Mouse (Mus musculus) lung, adult 2 months (tissue): ENCODE results near the gene Ubn1. TPM values are rescaled to one million over a fixed set of nuclear protein-coding genes. Genes with fewer than 3 reads are reported as not detected.

Experiments
- DNase-seq: peaks from one replicate; pipeline ENCODE4 v3.0.0; 2022
- H3K4me1 ChIP-seq: fragments of 200-500 bp; 2 replicates; pipeline ENCODE4 v1.6.1; 2011; ENCODE audit warnings: low read length; ENCODE audit not compliant: control insufficient read depth, insufficient read depth
- H3K4me3 ChIP-seq: fragments of 200-500 bp; replicated peaks from 2 replicates; pipeline ENCODE3; 2011; ENCODE audit warnings: low read depth, mild to moderate bottlenecking, control low read depth, low read length; ENCODE audit errors: extremely low read depth
- CTCF ChIP-seq: fragments of 200-500 bp; IDR thresholded peaks from 2 replicates; pipeline ENCODE4 v1.5.1; 2011; ENCODE audit warnings: mild to moderate bottlenecking, low read length, control low read depth; ENCODE audit not compliant: insufficient read depth
- POLR2A ChIP-seq: fragments of 200-500 bp; IDR thresholded peaks from 2 replicates; pipeline ENCODE4 v1.6.1; 2011; ENCODE audit warnings: low read depth, mild to moderate bottlenecking, control low read depth, low read length, borderline replicate concordance; ENCODE audit errors: extremely low read depth
- WGBS: fragments of 180-500 bp; shearing (Covaris S2); methylation state at CpG from one replicate; pipeline ENCODE4 v1.1.7; 2018; 5-methylcytosine and 5-hydroxymethylcytosine counted together
- polyA plus RNA-seq: library from polyadenylated mRNA; depleted of rRNA; stranded (reverse); fragments of >200 nt; gene quantifications from 2 replicates; pipeline ENCODE4 v1.2.3, GENCODE M21; 2012

Gene Ubn1
- polyA plus RNA-seq, 1 experiment = 46.2 TPM

DNA sequence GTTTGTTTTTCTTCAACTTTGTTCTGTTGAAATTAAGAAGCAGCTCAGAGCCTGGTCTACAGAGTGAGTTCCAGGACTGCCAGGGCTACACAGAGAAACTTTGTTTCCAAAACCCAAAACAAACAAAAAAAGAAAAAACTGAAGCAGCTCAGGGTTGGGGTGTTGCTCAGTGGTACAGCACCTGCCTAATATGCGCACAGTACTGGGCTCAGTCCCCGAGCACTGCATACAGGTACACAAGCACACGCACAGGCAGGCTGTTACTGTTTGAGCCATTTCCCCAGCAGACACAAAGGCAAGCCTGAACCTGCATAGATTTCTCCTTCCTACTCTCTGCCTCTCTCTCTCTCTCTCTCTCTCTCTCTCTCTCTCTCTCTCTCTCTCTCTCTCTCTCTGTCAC lies 61.2 kb downstream of the Ubn1 start:
- no peaks in the 10 kb centered on the region for H3K4me1 ChIP-seq
- no peak for TF ChIP-seq CTCF
- no peak for TF ChIP-seq POLR2A
- WGBS = 86% methylated on average over 3 of the region's 3 CpGs

DNA sequence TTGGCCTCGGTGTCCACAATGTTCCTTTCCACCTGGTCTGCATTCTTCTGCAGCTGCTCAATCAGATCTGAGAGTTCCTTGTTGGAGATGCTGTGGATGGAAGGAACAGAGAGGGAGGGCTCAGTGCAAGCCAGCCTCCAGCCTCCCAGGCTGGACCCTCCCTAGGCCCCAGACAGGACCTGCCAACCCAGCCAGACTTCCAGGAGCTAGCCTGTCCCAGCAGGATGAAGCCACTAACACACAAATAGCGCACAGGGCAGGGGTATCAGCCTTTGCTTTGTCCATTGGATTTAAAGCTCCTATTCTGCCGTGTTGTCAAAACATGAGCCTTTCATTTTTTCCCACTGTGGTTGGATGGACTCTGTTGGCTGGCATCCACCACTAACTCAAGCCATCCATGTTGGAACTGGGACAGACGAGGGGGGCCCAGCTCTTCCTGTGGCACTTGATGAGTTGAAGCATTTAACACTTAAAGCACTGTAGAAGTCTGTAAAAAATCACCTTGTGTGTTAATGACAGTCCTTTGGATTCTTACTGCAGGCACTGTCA lies 63.2 kb downstream of the Ubn1 start:
- Histone ChIP-seq H3K4me3 (no peak overlapping the region), H3K4me1 (no peaks in the 10 kb centered on the region)
- DNase-seq = no peak
- WGBS = 41% methylated on average over 4 of the region's 4 CpGs
- TF ChIP-seq POLR2A (no peak), CTCF (no peak)

More for the DNA sequence above, 61.2 kb downstream of the Ubn1 start:
- no peak for DNase-seq
- H3K4me3 ChIP-seq = no peak overlapping the region

DNA sequence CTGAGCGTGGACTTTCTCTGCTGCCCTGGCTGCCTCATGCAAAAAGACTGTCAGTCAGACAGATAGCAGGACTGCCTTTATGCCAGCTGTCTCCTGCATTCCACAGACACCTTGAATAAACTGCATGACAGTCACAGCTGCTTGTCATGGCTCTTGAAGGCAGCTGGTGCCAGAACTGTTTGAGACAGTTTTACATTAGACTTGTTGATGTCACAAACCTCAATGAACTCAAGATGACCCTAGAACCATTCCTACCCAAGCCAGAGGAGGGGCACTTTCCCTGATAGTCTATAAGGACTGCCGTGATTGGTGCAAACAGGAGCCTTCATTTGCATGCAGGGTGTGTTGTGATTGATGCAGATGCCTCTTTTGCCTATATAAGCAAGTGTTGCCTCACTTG lies 63.7 kb downstream of the Ubn1 start:
- TF ChIP-seq POLR2A (no peak), CTCF (no peak)
- Histone ChIP-seq H3K4me3 (no peak overlapping the region), H3K4me1 (no peaks in the 10 kb centered on the region)
- 62% methylated on average over 2 of the region's 2 CpGs for WGBS
- DNase-seq = no peak

DNA sequence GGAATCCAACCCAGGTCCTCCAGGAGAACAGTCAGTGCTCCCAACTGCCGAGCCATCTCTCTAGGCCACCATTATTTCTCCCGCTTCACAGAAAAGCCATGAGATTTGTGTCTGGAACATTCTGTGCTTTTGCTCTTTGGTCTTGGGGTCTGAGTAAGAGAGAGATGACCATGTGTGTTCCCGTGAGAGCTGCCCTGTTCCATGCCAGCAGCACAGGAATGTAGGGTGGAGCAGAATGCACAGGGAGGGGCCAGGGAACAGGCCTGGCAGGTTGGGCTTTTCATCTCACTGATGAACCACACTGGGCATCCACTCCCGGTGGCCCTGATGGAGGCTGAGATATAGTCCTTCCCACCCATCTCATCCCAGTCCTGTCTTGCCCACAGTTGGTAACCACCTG lies 69.5 kb downstream of the Ubn1 start:
- no peak for DNase-seq
- H3K4me1 ChIP-seq = no peaks in the 10 kb centered on the region
- TF ChIP-seq POLR2A (no peak), CTCF (no peak)
- no peak overlapping the region for H3K4me3 ChIP-seq
- 63% methylated on average over 4 of the region's 4 CpGs for WGBS

DNA sequence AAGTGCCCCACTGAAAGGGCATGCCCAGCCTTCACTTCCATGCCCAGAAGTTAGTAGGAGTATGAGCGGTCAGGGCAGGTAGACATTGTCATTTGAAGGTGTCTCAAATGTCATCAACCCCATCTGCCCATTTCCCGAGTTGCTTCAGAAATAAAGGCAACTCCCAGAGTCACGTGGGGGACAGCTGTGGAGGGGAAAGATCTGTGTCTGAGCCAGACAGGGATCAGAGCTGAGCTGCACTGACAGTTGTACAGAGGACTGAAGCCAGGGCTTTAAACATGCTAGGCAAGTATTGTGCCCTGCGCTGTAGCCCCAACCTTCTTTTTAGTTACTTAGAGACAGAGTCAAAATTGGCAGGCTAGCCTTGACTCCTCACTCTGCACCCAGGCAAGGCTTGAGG lies 70.0 kb downstream of the Ubn1 start:
- Histone ChIP-seq H3K4me3 (no peak overlapping the region), H3K4me1 (no peaks in the 10 kb centered on the region)
- DNase-seq = no peak
- 60% methylated on average over 4 of the region's 4 CpGs for WGBS
- TF ChIP-seq CTCF (no peak), POLR2A (no peak)

DNA sequence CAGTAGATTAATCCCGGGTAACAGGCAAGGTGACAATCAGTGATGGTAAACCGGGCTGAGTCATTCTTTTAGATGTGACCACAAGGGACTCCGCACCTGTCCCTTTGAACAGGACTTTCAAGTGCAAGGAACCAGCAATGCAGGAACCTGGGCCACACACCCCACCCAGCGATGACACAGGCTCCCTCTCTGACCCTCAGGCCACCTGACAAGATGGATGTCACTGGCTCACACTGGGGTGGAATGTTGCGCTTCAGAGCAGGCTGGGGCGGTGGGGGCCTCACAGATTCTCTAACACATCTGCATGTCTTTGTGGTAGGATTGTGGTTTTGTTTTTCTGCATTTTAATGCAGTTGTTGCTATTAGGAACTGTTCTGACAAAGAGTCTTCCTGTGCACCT lies 73.6 kb downstream of the Ubn1 start:
- H3K4me1 ChIP-seq = no peaks in the 10 kb centered on the region
- no peak for DNase-seq
- no peak for TF ChIP-seq POLR2A
- TF ChIP-seq CTCF = no peak
- WGBS = 52% methylated on average over 6 of the region's 6 CpGs
- H3K4me3 ChIP-seq = no peak overlapping the region

DNA sequence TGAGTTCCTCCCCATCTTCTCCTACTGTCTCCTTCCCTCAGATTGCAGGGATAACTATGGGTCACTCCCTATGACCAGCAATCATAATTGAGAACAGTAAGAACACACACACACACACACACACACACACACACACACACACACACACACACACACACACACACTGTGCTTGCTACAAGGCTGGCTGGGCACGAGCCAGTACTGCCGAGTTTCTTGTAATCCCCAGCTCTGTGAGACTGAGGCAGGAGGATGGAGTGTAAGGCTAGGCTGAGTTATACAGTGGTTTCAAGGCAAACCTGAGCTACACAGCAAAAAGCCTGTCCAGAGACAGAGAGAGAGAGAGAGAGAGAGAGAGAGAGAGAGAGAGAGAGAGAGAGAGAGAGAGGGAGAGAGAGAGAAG lies 80.3 kb downstream of the Ubn1 start:
- TF ChIP-seq POLR2A = no peak
- TF ChIP-seq CTCF = no peak
- H3K4me1 ChIP-seq = peaks cover 3% of the 10 kb centered on the region; the same call in 1 of the 2 replicates
- H3K4me3 ChIP-seq = no peak overlapping the region
- 27% methylated on average over 2 of the region's 2 CpGs for WGBS
- DNase-seq = no peak

DNA sequence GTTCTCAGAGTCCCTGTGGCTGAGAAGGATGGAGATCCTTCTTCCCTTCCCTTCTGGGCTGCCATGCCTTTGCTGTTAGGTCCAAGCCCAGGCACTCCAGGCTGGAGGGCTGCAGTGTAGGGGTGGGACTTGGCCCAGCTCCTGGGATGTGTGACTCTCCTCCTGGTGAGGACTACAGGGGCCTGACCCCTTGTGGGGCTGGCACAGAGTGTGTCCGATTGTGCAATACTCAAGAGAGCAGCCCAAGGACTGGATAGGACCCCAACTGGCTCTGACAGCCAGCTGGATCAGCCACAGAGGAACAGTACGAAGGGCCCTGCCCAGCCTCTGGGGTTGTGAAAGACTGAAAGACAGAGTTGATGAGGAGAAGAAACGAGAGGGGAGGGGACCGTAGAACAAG lies 80.9 kb downstream of the Ubn1 start:
- Histone ChIP-seq H3K4me3 (peak overlapping the region; percentile 82), H3K4me1 (peaks cover 9% of the 10 kb centered on the region)
- 16% methylated on average over 4 of the region's 4 CpGs for WGBS
- TF ChIP-seq CTCF (no peak), POLR2A (no peak)
- peak; percentile 85 for DNase-seq

DNA sequence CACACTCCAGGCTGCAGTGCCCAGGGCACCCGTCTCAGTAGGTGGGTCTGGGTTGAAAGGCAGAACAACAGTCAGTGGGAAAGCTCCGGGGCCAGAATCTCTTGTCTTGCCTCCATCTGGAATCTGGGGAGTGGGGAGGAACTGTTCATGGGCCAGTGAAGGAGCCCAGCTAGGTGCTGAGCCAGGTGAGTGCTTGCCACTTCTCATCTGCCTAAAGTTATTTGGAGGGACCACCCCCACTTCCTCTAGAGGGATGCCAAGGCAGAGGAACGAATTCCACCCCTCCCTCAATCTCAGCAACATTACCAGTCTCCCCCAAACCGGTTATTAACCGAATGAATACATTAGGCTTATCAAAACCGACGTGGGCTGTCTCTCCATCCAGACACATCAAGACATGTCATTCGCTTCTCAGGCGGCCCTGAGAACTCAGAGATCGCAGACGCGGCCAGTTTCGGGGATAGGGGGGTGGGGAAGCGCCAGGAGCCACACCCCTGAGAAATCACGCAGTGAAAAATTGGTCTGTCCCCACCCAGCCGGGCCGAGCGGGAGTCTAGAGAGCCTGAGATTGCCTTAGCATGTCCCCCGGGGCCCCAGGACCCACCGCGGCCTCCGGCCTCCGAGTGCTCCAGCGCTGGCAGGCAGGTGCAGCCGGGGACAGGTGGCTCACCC lies 81.5 kb downstream of the Ubn1 start:
- WGBS = 5% methylated on average over 25 of the region's 25 CpGs
- DNase-seq = peak; percentile 44

DNA sequence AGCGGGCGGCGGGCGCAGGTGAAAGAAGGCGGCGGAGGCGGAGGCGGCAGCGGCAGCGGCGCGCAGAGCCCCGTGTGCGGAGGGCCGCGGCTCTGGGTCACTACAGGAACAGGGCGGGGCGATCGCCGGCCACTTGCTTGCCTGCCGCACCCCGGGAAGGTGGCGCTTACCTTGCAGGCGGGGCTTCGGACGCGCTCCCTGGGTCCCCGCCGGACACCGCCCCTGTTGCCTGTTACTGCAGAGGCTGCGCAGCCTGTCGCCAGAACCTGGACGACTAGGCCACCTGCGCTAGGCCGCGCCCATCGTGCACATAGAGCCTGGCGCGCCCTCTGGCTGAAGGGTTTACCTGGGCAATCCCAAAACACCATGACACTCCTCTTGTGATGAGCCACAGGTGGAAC lies 82.5 kb downstream of the Ubn1 start, which contains the start of gene Ppl:
TSS of gene Ppl (minus strand) at position 21 of the 401 bp plus-strand sequence.
- DNase-seq = peak; percentile 81
- 2% methylated on average over 36 of the region's 39 CpGs for WGBS
- Histone ChIP-seq H3K4me1 (peaks cover 16% of the 10 kb centered on the region), H3K4me3 (peak within 1 kb of the TSS; percentile 82)
- peak; percentile 45; the same call in 1 of the 2 replicates for TF ChIP-seq POLR2A
- no peak for TF ChIP-seq CTCF

More for the DNA sequence above, 81.5 kb downstream of the Ubn1 start:
- Histone ChIP-seq H3K4me3 (peak overlapping the region; percentile 82), H3K4me1 (peaks cover 9% of the 10 kb centered on the region)
- TF ChIP-seq POLR2A (0 out of 2 replicates have a peak, but pooled peaks have one; percentile 8), CTCF (no peak)
